Comparison of ENCODE assay signal across 8 mouse cellular contexts in the genomic region with DNA sequence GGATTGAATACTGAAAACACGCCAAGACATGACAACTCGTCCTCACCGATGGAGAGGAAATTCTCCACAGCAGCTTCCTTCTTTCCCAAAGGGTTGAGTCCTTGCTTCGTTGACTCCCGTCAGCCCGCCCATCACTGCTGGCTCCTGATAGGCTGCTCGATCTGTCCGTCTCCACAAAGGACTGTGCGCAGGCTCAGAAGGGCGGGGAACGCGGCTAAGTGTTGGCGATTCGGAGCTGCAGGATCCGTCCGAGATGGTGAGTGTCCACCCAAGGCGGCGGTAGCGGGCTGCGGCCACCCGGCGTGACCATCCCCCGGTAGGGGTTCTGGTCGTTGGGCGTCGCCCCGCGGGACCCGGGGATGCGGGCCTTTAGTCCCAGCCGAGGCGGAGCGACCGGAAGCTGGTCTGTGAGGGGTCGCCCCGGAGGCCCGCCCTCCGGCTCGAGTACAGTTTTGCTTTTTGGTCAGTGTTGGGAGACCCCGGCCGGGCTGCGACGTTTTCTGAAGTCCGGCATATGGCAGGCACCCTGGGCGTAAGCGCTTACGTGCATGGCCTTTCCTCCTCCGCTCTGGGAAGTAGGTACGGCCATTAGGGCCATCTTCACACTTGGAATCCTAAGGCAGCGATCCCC. TPM values are rescaled to one million over a fixed set of nuclear protein-coding genes. Genes with fewer than 3 reads are reported as not detected.
A peak's percentile ranks its signal among the peaks of the same experiment; 100 is the strongest.
DNase-seq lines count a peak whose midpoint lies in the region; ATAC-seq and TF ChIP-seq lines count a peak whose summit lies in the region.

A gene (plus strand): TSS at position 172 of the 631 bp plus-strand sequence.

- H3K27me3 ChIP-seq in kidney, embryonic 14.5 days (ENCODE audit: control insufficient read depth, insufficient read depth, low read length) = no peaks in the 10 kb centered on the region
- H3K27me3 ChIP-seq in limb, embryonic 15.5 days = no peaks in the 10 kb centered on the region

- WGBS in kidney, embryonic 14.5 days = under 1% methylated on average over 50 of the region's 50 CpGs
- under 1% methylated on average over 50 of the region's 50 CpGs for WGBS in limb, embryonic 15.5 days

- no peaks in the 10 kb centered on the region for H3K9me3 ChIP-seq in kidney, embryonic 14.5 days (ENCODE audit: control insufficient read depth, low read length)
- no peaks in the 10 kb centered on the region for H3K9me3 ChIP-seq in limb, embryonic 15.5 days

- peak; percentile 65; the same call in 1 of the 2 replicates for TF ChIP-seq POLR2A in bone marrow macrophage, adult 2 months (IDR thresholded peaks at IDR 0.05; ENCODE audit: borderline replicate concordance, low read depth, low read length)
- peak; percentile 89 for TF ChIP-seq POLR2A in embryonic fibroblast, embryonic 13.5 days (IDR thresholded peaks at IDR 0.05; ENCODE audit: low read depth, low read length)

- peak; percentile 99 for ATAC-seq in kidney, embryonic 14.5 days (ENCODE audit: low FRiP score, low TSS enrichment)
- peak; percentile 96 for ATAC-seq in limb, embryonic 15.5 days (ENCODE audit: insufficient number of reproducible peaks, low FRiP score, low TSS enrichment, low read depth)

- no peak for TF ChIP-seq CTCF in bone marrow macrophage, adult 2 months (IDR thresholded peaks at IDR 0.05; ENCODE audit: low read depth, low read length)
- TF ChIP-seq CTCF in embryonic fibroblast, embryonic 13.5 days (IDR thresholded peaks at IDR 0.05; ENCODE audit: borderline replicate concordance, insufficient read depth, low read length) = no peak

- DNase-seq in A20 (ENCODE audit: low read depth, low spot score) = peak; percentile 98
- peak; percentile 98 to 99 for DNase-seq in heart, adult 9 months (ENCODE audit: low spot score in 2 of 2)
- DNase-seq in monocyte, adult 2 months (ENCODE audit: low read depth in 1 of 2, low spot score in 2 of 2) = peak; percentile 91 to 93
- DNase-seq in spleen, postnatal 36 days (ENCODE audit: low spot score in 2 of 2) = peak; percentile 92 to 94

- peak within 1 kb of the TSS; percentile 77 for H3K9ac ChIP-seq in kidney, embryonic 14.5 days (ENCODE audit: low read depth, low read length)
- peak within 1 kb of the TSS; percentile 96 for H3K9ac ChIP-seq in limb, embryonic 15.5 days

- peak within 1 kb of the TSS; percentile 58 for H3K27ac ChIP-seq in bone marrow macrophage, adult 2 months (ENCODE audit: insufficient read depth, low read depth, low read length)
- peak within 1 kb of the TSS; percentile 78 for H3K27ac ChIP-seq in embryonic fibroblast, embryonic 13.5 days (ENCODE audit: insufficient read depth, low read length)
- peak within 1 kb of the TSS; percentile 83 for H3K27ac ChIP-seq in kidney, embryonic 14.5 days (ENCODE audit: low read depth, low read length)
- peak within 1 kb of the TSS; percentile 94 for H3K27ac ChIP-seq in limb, embryonic 15.5 days

- peak within 1 kb of the TSS; percentile 68 for H3K4me2 ChIP-seq in kidney, embryonic 14.5 days (replicated peaks; ENCODE audit: low read depth, low read length)
- H3K4me2 ChIP-seq in limb, embryonic 15.5 days = peak within 1 kb of the TSS; percentile 72

- H3K4me3 ChIP-seq in bone marrow macrophage, adult 2 months (ENCODE audit: insufficient read depth, low read length) = peak within 1 kb of the TSS; percentile 70
- H3K4me3 ChIP-seq in embryonic fibroblast, embryonic 13.5 days (ENCODE audit: insufficient read depth, low read length) = peak within 1 kb of the TSS; percentile 90
- H3K4me3 ChIP-seq in kidney, embryonic 14.5 days (ENCODE audit: low read length) = peak within 1 kb of the TSS; percentile 75
- H3K4me3 ChIP-seq in limb, embryonic 15.5 days = peak within 1 kb of the TSS; percentile 79

- peaks cover 19% of the 10 kb centered on the region for H3K4me1 ChIP-seq in bone marrow macrophage, adult 2 months (ENCODE audit: control insufficient read depth, insufficient read depth, low read length)
- H3K4me1 ChIP-seq in embryonic fibroblast, embryonic 13.5 days (ENCODE audit: control insufficient read depth, insufficient read depth, low read length) = no peaks in the 10 kb centered on the region; the same call in 1 of the 2 replicates
- peaks cover 7% of the 10 kb centered on the region; the same call in 1 of the 2 replicates for H3K4me1 ChIP-seq in kidney, embryonic 14.5 days (ENCODE audit: control insufficient read depth, insufficient read depth, low read length)
- peaks cover 17% of the 10 kb centered on the region for H3K4me1 ChIP-seq in limb, embryonic 15.5 days

- H3K36me3 ChIP-seq in kidney, embryonic 14.5 days (ENCODE audit: control insufficient read depth, insufficient read depth, low read length) = no peaks in the 10 kb centered on the region
- H3K36me3 ChIP-seq in limb, embryonic 15.5 days = peaks cover 6% of the 10 kb centered on the region; the same call in 1 of the 2 replicates

RNA-seq across cellular contexts. Expression of the gene that starts here (rescaled TPM):
- polyA plus RNA-seq in bone marrow macrophage, adult 2 months (2012; ENCODE audit: insufficient read depth, insufficient read length, missing spikeins) = 241 and 280 TPM in 2 replicates
- 498 and 600 TPM in 2 replicates for polyA plus RNA-seq in embryonic fibroblast, embryonic 13.5 days (2011; ENCODE audit: insufficient read length, low read depth, missing spikeins)
- 431 and 544 TPM in 2 replicates for polyA plus RNA-seq in kidney, embryonic 14.5 days (2014; fragmentation: Nextera tagmentation; extraction: Ambion mirVana)
- polyA plus RNA-seq in limb, embryonic 15.5 days (2015; fragmentation: Nextera tagmentation; extraction: Ambion mirVana) = 443 and 453 TPM in 2 replicates

Comparison
In these comparisons a context has a peak if more than half of its experiments do, and no peak if none do; other contexts are left out.
1. Peak in every context shown above with its lines: DNase-seq, ATAC-seq, H3K4me3 ChIP-seq and H3K27ac ChIP-seq.